Mouse (Mus musculus): ENCODE measurements around the gene Cul1.
"Not testable (repeated sequence)": the region's sequence is repeated elsewhere in the genome, so short reads cannot be mapped to it uniquely, and the experiment has no call there.

Cul1 gene

GRCm38 (mm10) chr6:47453098-47453497, at the start of gene Cul1:
Gene Cul1, plus strand, starts transcription at chr6:47453398.
- no peak for DNase-seq

DNA sequence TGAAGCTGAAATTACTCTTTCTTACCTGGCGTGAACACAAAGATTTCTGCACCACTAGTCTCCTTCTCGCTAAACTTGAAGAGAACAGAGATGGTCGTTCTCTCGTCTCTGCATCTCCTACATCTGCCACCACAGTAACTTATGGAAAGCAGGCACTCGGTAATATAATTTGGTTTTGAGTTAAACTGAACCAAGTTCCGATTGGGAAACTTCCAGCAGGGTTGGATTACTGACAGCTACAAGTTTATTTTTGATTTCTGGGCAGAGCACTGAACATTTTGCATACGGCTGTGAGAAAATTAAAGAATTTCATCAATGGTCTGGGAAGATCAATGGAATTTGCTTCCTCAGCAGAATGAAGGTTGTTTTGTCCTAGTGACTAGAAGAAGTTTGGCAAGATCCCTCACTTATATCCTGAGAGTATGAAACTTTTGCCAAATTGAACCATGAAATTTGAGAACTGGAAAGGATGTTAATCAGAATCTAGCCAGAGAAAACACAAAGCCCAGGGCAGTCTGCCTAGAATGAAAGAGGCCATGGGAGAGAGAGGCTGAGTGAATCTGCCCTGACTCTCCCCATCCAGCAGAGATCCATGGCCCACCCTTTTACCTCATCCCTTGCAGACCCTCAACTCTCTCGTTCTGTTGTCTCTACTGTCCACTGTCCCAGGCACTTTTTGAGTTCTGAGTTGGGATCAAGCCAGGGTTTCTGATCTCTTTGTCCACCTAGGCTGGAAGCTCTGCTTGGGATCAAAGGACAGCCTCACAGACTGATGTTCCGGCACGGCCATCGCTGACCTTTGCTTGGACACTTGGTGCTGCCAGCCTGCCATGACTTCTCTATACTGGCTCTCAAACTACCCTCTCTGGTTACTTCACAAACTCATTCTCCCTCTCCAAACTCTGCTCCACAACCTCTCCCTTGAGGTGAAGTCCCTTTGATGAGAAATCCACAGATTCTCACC, 48.5 kb upstream of the Cul1 start:
- DNase-seq = no peak

DNA sequence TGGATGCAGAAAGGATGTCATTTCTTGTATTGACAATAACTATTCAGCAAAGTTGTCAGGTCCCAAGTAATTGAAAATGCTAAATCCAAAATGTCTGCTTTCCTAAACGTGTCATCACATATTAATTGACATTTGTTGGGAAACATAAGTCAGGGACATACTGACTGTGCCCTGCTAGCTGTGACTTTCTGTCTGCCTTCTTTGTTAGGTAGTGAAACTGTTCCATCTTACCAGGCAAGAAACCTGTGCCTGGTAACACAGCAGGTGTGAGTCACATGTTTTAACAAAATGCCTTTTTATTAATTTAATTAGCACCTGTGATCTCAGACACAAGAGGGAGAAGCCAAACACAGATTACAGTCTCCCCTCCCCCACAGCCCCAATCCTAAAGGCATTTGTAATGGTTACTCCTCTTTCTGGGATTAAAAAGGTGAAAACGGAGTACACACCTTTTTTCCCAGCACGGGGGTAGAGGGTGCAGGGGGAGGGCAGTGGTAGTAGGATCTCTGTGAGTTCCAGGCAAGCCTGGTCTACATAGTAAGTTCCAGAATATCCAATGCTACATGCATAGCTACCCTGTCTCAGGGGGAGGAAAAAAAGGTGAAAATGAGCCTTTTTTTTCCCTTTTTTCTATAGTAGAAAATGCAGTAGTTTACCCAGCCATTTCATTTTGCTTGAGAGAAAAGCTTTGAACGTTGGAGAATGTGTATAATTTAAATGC, 40.2 kb upstream of the Cul1 start:
- DNase-seq = no peak

DNA sequence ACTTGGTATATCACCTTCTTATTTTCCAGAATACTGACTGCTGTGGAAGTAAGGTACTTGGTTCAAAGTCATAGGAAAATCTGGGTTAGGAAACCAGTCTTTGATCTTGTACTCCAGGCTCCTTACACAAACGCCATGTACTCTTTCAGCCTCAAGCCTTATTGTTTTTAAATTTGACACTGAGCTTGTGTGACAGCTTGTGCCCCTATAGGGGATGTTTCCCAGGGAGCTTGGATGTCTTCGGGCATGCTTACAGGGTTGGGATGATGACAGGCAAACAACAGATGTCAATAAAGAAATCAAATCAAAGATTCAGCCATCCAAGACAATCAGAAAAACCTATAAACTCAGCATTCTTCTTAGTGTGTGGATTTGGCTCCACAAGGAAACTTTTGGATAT, 39.5 kb upstream of the Cul1 start:
- peak; percentile 59 for DNase-seq

- no peak for DNase-seq
Measured at GRCm38 (mm10) chr6:47418691-47419090, 34.5 kb upstream of the Cul1 start.

- no peak for DNase-seq
Measured at GRCm38 (mm10) chr6:47420156-47420555, 33.0 kb upstream of the Cul1 start.

DNA sequence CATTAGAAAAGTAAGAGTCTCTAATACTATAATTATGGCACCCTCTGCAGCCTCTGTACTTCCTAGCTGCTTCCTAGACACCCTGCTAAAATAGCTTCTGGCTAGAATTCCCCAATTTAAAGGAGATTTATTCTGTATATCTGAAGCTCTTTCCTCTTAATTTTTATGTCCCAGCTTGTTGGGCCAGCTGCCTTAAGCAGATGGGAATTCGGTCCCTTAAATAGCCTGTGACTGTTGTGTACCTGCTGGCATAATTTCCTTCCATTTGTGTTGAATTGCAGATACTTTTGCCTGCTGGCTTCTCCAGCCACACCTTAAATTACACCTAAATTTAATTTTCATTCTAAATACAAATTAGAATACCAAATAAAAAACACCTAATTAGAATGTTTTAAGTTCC, 32.0 kb upstream of the Cul1 start:
- no peak for DNase-seq

- DNase-seq = no peak
Measured at GRCm38 (mm10) chr6:47426136-47426535, 27.1 kb upstream of the Cul1 start.

DNA sequence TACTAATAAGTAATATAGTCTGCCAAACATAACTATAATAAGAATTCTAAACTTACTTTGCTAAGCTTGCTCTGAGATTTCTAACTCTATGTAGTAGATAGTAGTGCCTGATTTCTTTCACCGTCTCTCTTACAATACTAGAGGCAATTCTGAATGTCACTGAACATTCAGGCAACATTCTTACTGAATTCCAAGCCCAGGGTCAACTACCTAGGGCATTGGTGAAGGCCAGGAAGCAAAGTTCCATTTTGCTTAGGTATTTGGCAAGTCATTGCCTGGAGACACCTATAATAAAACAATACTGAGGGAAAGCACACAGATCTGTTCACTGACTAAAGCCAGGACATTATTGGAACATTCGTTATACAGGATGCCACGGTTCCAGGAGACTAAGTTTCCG, 26.6 kb upstream of the Cul1 start:
- DNase-seq = not testable (repeated sequence)

DNA sequence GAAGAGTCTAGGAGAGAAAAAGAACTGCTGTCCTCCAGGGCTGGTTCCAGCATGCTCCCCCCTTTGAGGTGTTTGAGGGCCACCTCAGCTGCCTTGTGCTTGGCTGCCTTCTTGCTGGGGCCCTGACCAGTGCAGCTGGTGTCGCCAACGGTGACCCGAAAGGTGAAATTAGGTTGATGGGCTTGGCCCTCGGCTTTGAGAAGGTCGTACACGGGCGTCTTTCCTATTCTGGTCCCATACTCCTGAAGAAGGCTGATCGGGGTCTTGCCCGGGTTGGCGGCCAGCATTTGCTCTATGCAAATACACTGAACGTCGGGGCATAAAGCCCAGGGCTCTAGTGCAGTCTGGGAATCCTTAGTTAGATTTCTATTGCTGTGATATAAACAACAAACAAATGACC, 20.4 kb upstream of the Cul1 start:
- not testable (repeated sequence) for DNase-seq

DNA sequence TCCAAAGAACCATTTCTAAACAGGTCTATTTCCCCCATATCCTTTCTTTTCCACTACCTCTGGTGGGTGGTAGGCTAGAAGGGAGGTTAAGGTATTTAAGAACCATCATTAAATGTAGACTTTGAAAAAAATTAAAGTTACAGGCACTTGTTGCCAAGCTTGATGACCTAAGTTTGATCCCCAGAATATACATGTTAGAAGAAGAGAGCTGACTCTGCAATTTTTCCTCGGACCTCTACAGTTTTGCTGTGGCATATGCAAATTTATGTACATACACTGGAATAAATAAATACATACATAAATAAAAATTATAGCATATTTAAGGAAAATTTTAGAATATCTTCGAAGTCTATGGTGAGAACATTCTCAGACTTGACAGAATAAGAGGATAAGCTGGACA, 13.1 kb upstream of the Cul1 start:
- DNase-seq = no peak

GRCm38 (mm10) chr6:47447658-47448057, 5.5 kb upstream of the Cul1 start:
- DNase-seq = no peak

DNA sequence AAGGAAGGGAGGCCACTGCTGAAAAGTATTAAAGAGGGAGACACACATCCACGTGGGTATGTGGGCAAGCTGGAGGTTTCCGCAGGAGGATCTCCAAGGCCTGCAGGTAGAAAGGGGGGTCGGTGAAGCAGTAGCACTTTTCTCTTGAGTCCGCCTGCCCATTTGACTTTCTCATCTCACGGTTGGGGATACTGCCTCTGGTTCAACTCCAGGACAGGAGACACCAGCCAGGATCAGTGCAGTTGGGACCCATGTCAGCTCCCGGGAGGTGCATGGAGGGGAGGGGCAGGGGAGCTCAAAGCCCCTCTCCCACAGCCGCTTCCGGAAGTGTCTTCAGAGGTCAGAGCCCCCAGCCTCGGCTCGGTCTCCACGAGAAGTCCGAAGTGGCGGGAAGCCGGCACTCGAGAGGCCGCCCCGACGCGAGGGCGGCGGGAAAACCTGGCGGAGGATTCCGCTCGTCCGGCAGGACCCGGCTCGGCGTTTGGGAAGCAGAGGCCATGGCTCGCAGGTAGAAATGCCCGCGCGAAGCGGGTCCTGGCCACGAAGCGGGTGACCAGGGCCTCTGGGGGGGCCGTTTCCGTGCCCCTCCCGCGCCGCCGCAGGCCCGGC, 428 bp downstream of the Cul1 start:
- DNase-seq = peak; percentile 89

DNA sequence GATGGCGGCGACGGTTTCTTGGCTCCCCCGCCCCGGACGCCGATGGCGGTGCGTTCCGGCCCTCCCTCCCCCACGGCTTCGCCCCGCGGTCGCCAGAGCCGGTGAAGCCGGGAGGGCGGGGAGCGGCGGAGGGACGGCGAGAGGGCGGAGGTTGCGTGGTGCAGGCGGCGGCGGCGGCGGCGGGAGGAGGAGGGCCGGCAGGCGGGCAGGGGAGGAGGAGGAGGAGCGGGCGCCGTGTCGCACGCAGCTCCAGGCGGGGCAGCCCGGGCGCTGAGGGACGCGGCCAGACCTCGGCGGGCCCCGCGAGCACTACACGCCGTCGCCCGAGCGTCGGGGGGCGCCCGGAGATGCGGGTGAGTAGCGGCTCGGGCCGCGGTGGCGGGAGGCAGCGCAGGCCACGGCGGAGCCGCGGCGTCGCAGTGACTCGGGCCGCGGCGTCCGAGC, 955 bp downstream of the Cul1 start:
- DNase-seq = peak; percentile 86

GRCm38 (mm10) chr6:47454575-47455571, 1.7 kb downstream of the Cul1 start:
- peak; percentile 77 for DNase-seq

DNA sequence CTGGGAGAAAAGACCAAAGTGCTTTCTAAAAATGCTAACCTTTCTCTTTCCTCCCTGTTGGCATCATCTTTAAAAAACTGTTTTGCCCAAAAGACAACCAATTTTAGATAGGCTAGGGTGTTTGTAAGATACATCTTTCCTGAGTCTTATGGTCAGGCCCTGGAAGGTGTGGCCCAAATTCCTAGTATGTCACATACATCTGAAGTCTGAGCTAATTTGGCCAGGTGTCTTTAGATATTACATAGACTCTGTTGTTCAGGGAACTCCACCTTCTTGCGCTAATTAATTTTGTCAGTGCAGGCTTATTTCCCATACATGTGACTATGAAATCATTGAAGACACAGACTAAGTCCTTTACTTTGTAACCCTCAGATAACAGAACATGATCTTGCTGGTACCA, 2.6 kb downstream of the Cul1 start:
- DNase-seq = no peak

DNA sequence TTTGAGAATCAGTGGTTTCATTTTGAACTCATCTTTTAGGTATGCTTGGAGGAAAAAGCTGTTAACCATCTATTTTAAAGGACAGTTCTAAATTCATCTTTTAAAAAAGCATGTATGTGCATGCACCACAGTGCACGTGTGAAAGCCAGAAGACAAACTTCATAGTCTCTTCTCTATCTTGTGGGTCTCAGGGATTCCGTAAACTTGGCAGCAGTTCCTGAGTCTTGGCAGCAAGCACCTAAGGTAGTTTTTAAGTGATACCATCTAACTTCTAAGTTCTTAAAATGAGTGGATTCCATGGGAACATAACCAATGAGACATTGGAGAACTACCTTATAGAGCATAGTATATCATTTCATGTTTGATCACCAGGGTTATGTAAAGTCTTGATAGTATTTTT, 3.7 kb downstream of the Cul1 start:
- DNase-seq = no peak

DNA sequence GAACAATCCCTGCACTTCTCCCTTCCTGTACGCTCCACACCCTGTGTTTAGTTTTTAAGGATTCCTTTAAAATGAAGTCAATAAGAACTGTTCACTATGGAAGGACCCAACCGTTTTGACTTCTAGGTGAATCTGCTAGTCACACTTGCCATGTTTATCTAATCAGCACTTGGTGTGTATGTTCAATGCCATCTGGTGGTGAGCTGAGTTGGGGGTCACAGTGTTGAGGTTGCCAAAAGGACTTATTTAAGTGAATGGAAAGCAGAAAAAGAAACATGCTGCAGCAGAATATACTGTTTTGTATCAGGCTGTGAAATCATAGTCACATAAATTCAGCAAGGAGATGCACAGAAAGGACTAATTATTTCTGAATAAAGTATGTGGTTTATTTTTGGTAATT, 12.2 kb downstream of the Cul1 start:
- DNase-seq = peak; percentile 26

GRCm38 (mm10) chr6:47466488-47466887, 13.3 kb downstream of the Cul1 start:
- DNase-seq = no peak

DNA sequence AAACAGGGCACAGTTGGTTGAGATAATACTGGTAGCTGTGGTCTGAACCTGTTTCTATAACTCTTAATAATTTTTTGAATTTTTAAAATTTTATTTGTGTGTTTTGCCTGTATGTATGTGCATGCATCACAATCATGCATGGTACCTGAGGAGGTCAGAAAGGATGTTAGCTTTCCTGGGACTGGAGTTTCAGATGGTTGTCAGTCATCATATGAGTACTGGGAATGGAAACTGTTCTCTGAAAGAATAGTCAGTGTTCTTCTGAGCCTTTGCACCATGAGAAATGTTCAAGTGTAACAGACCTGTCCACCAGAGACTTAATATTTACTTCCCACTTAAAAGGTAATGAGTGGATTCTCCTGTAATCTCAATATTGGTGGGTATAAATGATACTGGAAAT, 13.9 kb downstream of the Cul1 start:
- DNase-seq = no peak

GRCm38 (mm10) chr6:47469760-47470159, 16.6 kb downstream of the Cul1 start:
- no peak for DNase-seq

GRCm38 (mm10) chr6:47472444-47472843, 19.2 kb downstream of the Cul1 start:
- DNase-seq = no peak

Measured in retina, postnatal 1 day (tissue).